Mouse (Mus musculus): ENCODE measurements around the gene Scarb1. TPM values are rescaled to one million over a fixed set of nuclear protein-coding genes. Genes with fewer than 3 reads are reported as not detected.

The Scarb1 gene
- polyA plus RNA-seq, 1 experiment from 2014 or later, result 60.6 TPM

GRCm38 (mm10) chr5:125368568-125368967, 27.7 kb upstream of the Scarb1 start:
- no peaks in the 10 kb centered on the region for H3K27me3 ChIP-seq (ENCODE audit: control insufficient read depth, insufficient read depth, low read length)
- no peak overlapping the region for H3K4me3 ChIP-seq (replicated peaks; ENCODE audit: low read length)
- H3K4me1 ChIP-seq (ENCODE audit: control insufficient read depth, insufficient read depth, low read length), result no peaks in the 10 kb centered on the region
- no peak overlapping the region for H3K9ac ChIP-seq (ENCODE audit: low read length)
- no peaks in the 10 kb centered on the region for H3K36me3 ChIP-seq (ENCODE audit: control insufficient read depth, insufficient read depth, low read length)
- H3K9me3 ChIP-seq (replicated peaks; ENCODE audit: control insufficient read depth, low read length), result no peaks in the 10 kb centered on the region
- no peak overlapping the region for H3K27ac ChIP-seq (ENCODE audit: low read length)
- no peak overlapping the region for H3K4me2 ChIP-seq (ENCODE audit: low read depth, low read length)
- peak; percentile 22; the same call in 1 of the 2 replicates for ATAC-seq (ENCODE audit: insufficient read depth, low FRiP score)
- WGBS, result 1% methylated on average over 4 of the region's 4 CpGs

GRCm38 (mm10) chr5:125368156-125368555, 27.3 kb upstream of the Scarb1 start:
- WGBS, result 66% methylated on average over 5 of the region's 5 CpGs
- Histone ChIP-seq H3K4me3 (replicated peaks; ENCODE audit: low read length) (no peak overlapping the region), H3K27me3 (ENCODE audit: control insufficient read depth, insufficient read depth, low read length) (no peaks in the 10 kb centered on the region), H3K9me3 (replicated peaks; ENCODE audit: control insufficient read depth, low read length) (no peaks in the 10 kb centered on the region), H3K4me1 (ENCODE audit: control insufficient read depth, insufficient read depth, low read length) (no peaks in the 10 kb centered on the region), H3K9ac (ENCODE audit: low read length) (no peak overlapping the region), H3K27ac (ENCODE audit: low read length) (no peak overlapping the region), H3K4me2 (ENCODE audit: low read depth, low read length) (no peak overlapping the region), H3K36me3 (ENCODE audit: control insufficient read depth, insufficient read depth, low read length) (no peaks in the 10 kb centered on the region)
- ATAC-seq (ENCODE audit: insufficient read depth, low FRiP score), result no peak

DNA sequence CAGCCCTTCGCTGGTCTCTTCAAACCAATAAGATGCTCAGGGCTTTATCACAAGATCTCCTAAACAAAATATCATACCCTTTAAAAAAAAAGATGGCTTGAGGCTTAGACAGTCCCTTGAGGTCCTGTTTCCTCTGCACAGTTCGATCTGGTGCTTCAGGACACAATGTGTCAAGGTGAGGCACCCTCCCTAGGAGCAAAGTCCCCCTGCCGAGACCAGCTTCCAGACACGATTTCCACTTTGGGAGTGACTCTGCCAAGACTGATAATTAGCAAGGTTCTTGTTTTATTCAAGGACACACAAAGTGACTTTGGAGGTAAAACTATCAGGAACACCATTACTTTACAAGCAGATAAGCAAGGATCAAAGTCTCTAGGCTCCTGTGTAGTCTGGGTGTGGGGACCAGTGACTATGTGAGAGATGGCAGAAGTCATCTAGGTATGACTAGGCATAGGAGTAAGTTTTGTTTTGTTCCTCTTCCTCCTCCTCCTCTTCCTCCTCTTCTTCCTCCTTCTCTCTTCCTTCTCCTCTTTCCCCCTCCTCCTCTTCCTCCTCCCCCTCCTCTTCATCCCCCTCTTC, 24.0 kb upstream of the Scarb1 start:
- no peak overlapping the region for H3K27ac ChIP-seq (ENCODE audit: low read length)
- WGBS, result 62% methylated on average over 4 of the region's 4 CpGs
- no peaks in the 10 kb centered on the region for H3K9me3 ChIP-seq (replicated peaks; ENCODE audit: control insufficient read depth, low read length)
- ATAC-seq (ENCODE audit: insufficient read depth, low FRiP score), result no peak
- no peaks in the 10 kb centered on the region for H3K36me3 ChIP-seq (ENCODE audit: control insufficient read depth, insufficient read depth, low read length)
- H3K4me2 ChIP-seq (ENCODE audit: low read depth, low read length), result no peak overlapping the region
- H3K27me3 ChIP-seq (ENCODE audit: control insufficient read depth, insufficient read depth, low read length), result no peaks in the 10 kb centered on the region
- no peak overlapping the region for H3K4me3 ChIP-seq (replicated peaks; ENCODE audit: low read length)
- no peak overlapping the region for H3K9ac ChIP-seq (ENCODE audit: low read length)
- H3K4me1 ChIP-seq (ENCODE audit: control insufficient read depth, insufficient read depth, low read length), result no peaks in the 10 kb centered on the region

GRCm38 (mm10) chr5:125363894-125364293, 23.0 kb upstream of the Scarb1 start:
- Histone ChIP-seq H3K36me3 (ENCODE audit: control insufficient read depth, insufficient read depth, low read length) (no peaks in the 10 kb centered on the region), H3K27me3 (ENCODE audit: control insufficient read depth, insufficient read depth, low read length) (no peaks in the 10 kb centered on the region), H3K9me3 (replicated peaks; ENCODE audit: control insufficient read depth, low read length) (no peaks in the 10 kb centered on the region), H3K4me2 (ENCODE audit: low read depth, low read length) (no peak overlapping the region), H3K4me1 (ENCODE audit: control insufficient read depth, insufficient read depth, low read length) (no peaks in the 10 kb centered on the region), H3K4me3 (replicated peaks; ENCODE audit: low read length) (no peak overlapping the region), H3K27ac (ENCODE audit: low read length) (no peak overlapping the region), H3K9ac (ENCODE audit: low read length) (no peak overlapping the region)
- WGBS, result 64% methylated on average over 7 of the region's 7 CpGs
- ATAC-seq (ENCODE audit: insufficient read depth, low FRiP score), result no peak; the same call in 1 of the 2 replicates

GRCm38 (mm10) chr5:125360981-125361510, 20.2 kb upstream of the Scarb1 start:
- Histone ChIP-seq H3K36me3 (ENCODE audit: control insufficient read depth, insufficient read depth, low read length) (no peaks in the 10 kb centered on the region), H3K9me3 (replicated peaks; ENCODE audit: control insufficient read depth, low read length) (no peaks in the 10 kb centered on the region), H3K4me3 (replicated peaks; ENCODE audit: low read length) (no peak overlapping the region), H3K27ac (ENCODE audit: low read length) (no peak overlapping the region), H3K4me2 (ENCODE audit: low read depth, low read length) (no peak overlapping the region), H3K4me1 (ENCODE audit: control insufficient read depth, insufficient read depth, low read length) (peaks cover 3% of the 10 kb centered on the region; the same call in 1 of the 2 replicates), H3K9ac (ENCODE audit: low read length) (no peak overlapping the region), H3K27me3 (ENCODE audit: control insufficient read depth, insufficient read depth, low read length) (no peaks in the 10 kb centered on the region)
- ATAC-seq (ENCODE audit: insufficient read depth, low FRiP score), result no peak
- 77% methylated on average over 16 of the region's 16 CpGs for WGBS

DNA sequence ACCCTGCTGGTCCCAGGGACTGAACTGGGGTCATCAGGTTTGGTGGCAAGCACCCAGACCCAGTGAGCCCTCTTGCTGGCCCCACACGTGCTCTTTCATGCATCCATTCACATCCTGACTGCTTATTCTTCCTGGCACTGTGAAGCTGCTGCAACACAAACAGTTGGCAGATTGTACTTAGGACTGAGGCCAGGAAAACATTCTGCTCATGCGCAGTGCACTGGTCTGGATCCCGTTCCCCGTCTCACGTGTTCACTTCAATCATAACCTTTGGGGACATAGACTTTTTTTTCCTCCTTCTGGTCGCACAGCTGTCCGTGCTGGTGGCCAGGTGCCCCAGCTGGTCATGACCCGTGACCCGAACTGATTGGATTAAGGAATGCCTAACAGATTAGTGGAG, 19.7 kb upstream of the Scarb1 start:
- no peak overlapping the region for H3K4me2 ChIP-seq (ENCODE audit: low read depth, low read length)
- H3K9me3 ChIP-seq (replicated peaks; ENCODE audit: control insufficient read depth, low read length), result no peaks in the 10 kb centered on the region
- ATAC-seq (ENCODE audit: insufficient read depth, low FRiP score), result no peak
- H3K27me3 ChIP-seq (ENCODE audit: control insufficient read depth, insufficient read depth, low read length), result no peaks in the 10 kb centered on the region
- H3K9ac ChIP-seq (ENCODE audit: low read length), result no peak overlapping the region
- no peak overlapping the region for H3K4me3 ChIP-seq (replicated peaks; ENCODE audit: low read length)
- 65% methylated on average over 9 of the region's 9 CpGs for WGBS
- H3K36me3 ChIP-seq (ENCODE audit: control insufficient read depth, insufficient read depth, low read length), result no peaks in the 10 kb centered on the region
- no peak overlapping the region for H3K27ac ChIP-seq (ENCODE audit: low read length)
- peaks cover 3% of the 10 kb centered on the region; the same call in 1 of the 2 replicates for H3K4me1 ChIP-seq (ENCODE audit: control insufficient read depth, insufficient read depth, low read length)

GRCm38 (mm10) chr5:125358270-125358608, 17.3 kb upstream of the Scarb1 start:
- no peaks in the 10 kb centered on the region for H3K27me3 ChIP-seq (ENCODE audit: control insufficient read depth, insufficient read depth, low read length)
- H3K9ac ChIP-seq (ENCODE audit: low read length), result no peak overlapping the region
- H3K4me3 ChIP-seq (replicated peaks; ENCODE audit: low read length), result no peak overlapping the region
- H3K27ac ChIP-seq (ENCODE audit: low read length), result no peak overlapping the region
- no peak overlapping the region; the same call in 1 of the 2 replicates for H3K4me2 ChIP-seq (ENCODE audit: low read depth, low read length)
- ATAC-seq (ENCODE audit: insufficient read depth, low FRiP score), result no peak
- 51% methylated on average over 5 of the region's 5 CpGs for WGBS
- H3K4me1 ChIP-seq (ENCODE audit: control insufficient read depth, insufficient read depth, low read length), result peaks cover 3% of the 10 kb centered on the region; the same call in 1 of the 2 replicates
- no peaks in the 10 kb centered on the region for H3K9me3 ChIP-seq (replicated peaks; ENCODE audit: control insufficient read depth, low read length)
- no peaks in the 10 kb centered on the region for H3K36me3 ChIP-seq (ENCODE audit: control insufficient read depth, insufficient read depth, low read length)

DNA sequence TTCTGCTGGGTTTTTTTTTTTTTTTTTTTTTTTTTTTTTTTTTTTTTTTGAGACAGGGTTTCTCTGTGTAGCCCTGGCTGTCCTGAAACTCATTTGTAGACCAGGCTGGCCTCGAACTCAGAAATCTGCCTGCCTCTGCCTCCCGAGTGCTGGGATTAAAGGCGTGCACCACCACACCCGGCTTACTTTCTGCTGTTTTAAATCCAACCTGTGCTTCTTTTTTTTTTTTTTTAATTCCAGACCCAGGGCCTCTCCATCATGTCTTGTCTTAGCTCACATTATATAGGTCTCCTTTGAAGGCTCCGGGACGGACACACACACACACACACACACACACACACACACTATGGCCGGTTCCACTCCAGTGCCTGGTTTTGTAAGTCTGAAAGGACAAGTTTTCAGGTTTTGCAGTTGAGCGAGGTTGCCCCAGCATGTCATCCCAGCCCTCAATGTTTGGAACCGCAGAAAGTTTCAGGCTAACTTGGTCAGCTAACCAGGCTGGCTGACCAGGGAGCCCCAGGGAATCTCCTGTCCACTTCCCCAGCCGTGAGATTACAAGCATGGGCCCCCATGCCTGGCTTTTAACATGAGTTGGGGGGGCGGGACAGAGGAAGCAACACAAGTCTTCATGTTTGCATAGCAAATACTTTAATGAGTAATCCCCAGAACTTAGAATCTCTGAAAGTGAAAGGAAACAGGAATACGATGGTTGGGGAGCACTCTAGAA, 16.8 kb upstream of the Scarb1 start:
- peaks cover 3% of the 10 kb centered on the region; the same call in 1 of the 2 replicates for H3K4me1 ChIP-seq (ENCODE audit: control insufficient read depth, insufficient read depth, low read length)
- 65% methylated on average over 12 of the region's 12 CpGs for WGBS
- no peak overlapping the region for H3K27ac ChIP-seq (ENCODE audit: low read length)
- ATAC-seq (ENCODE audit: insufficient read depth, low FRiP score), result no peak
- H3K4me2 ChIP-seq (ENCODE audit: low read depth, low read length), result no peak overlapping the region; the same call in 1 of the 2 replicates
- H3K9me3 ChIP-seq (replicated peaks; ENCODE audit: control insufficient read depth, low read length), result 0 out of 2 replicates have a peak, but pooled peaks cover 3% of the 10 kb centered on the region
- H3K4me3 ChIP-seq (replicated peaks; ENCODE audit: low read length), result no peak overlapping the region
- H3K9ac ChIP-seq (ENCODE audit: low read length), result no peak overlapping the region
- no peaks in the 10 kb centered on the region for H3K27me3 ChIP-seq (ENCODE audit: control insufficient read depth, insufficient read depth, low read length)
- no peaks in the 10 kb centered on the region for H3K36me3 ChIP-seq (ENCODE audit: control insufficient read depth, insufficient read depth, low read length)

DNA sequence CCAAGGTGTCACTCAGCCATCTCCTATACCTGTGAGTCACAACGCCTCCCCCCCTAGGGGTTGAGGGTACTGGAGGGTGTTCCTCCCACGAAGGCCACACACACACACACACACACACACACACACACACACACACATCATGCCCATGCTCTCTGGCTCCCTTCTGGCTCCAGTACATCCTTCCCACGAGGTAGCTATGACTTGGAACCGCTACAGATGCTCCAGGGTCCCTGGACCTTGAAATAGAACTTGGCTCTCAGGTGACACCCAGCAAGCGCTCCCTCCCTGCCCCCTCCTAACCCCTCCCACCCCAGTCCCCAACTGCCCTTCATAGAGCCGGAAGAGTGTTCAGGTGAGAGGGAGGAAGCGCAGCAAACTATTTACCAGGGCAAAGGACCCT, 14.8 kb upstream of the Scarb1 start:
- Histone ChIP-seq H3K4me2 (ENCODE audit: low read depth, low read length) (no peak overlapping the region), H3K36me3 (ENCODE audit: control insufficient read depth, insufficient read depth, low read length) (no peaks in the 10 kb centered on the region), H3K4me3 (replicated peaks; ENCODE audit: low read length) (no peak overlapping the region), H3K9ac (ENCODE audit: low read length) (no peak overlapping the region), H3K4me1 (ENCODE audit: control insufficient read depth, insufficient read depth, low read length) (peaks cover 3% of the 10 kb centered on the region; the same call in 1 of the 2 replicates), H3K27me3 (ENCODE audit: control insufficient read depth, insufficient read depth, low read length) (no peaks in the 10 kb centered on the region), H3K9me3 (replicated peaks; ENCODE audit: control insufficient read depth, low read length) (0 out of 2 replicates have a peak, but pooled peaks cover 3% of the 10 kb centered on the region), H3K27ac (ENCODE audit: low read length) (no peak overlapping the region)
- 27% methylated on average over 7 of the region's 7 CpGs for WGBS
- no peak for ATAC-seq (ENCODE audit: insufficient read depth, low FRiP score)
